In genomic region chr2:181459153-181459672, GRCm38 (mm10) we compare ENCODE assay signal across 8 mouse cellular contexts. TPM values are rescaled to one million over a fixed set of nuclear protein-coding genes. Genes with fewer than 3 reads are reported as not detected.
DNase-seq lines count a peak whose midpoint lies in the region; ATAC-seq and TF ChIP-seq lines count a peak whose summit lies in the region.

Gene Zbtb46 (minus strand): TSS chr2:181459426.

- H3K4me2 ChIP-seq in forebrain, embryonic 11.5 days (ENCODE audit: low read depth, low read length, severe bottlenecking), result peak within 1 kb of the TSS; percentile 93
- H3K4me2 ChIP-seq in lung, embryonic 14.5 days, result peak within 1 kb of the TSS; percentile 99

- H3K4me3 ChIP-seq in brown adipose tissue, adult 24 weeks (ENCODE audit: insufficient read depth, low read depth, low read length), result peak within 1 kb of the TSS; percentile 91
- H3K4me3 ChIP-seq in forebrain, embryonic 11.5 days (ENCODE audit: low read depth, low read length), result peak within 1 kb of the TSS; percentile 94
- peak within 1 kb of the TSS; percentile 93 for H3K4me3 ChIP-seq in lung, embryonic 14.5 days (ENCODE audit: low read depth, low read length)
- peak within 1 kb of the TSS; percentile 66 for H3K4me3 ChIP-seq in olfactory bulb, adult 2 months (ENCODE audit: insufficient read depth, low read depth, low read length)

- peak within 1 kb of the TSS; percentile 86 for H3K9ac ChIP-seq in forebrain, embryonic 11.5 days (ENCODE audit: low read length)
- H3K9ac ChIP-seq in lung, embryonic 14.5 days, result peak within 1 kb of the TSS; percentile 76

- no peaks in the 10 kb centered on the region for H3K36me3 ChIP-seq in forebrain, embryonic 11.5 days (ENCODE audit: control insufficient read depth, insufficient read depth, low read length)
- no peaks in the 10 kb centered on the region for H3K36me3 ChIP-seq in lung, embryonic 14.5 days (ENCODE audit: insufficient read depth)

- peak within 1 kb of the TSS; percentile 89 for H3K27ac ChIP-seq in brown adipose tissue, adult 24 weeks (replicated peaks; ENCODE audit: low read depth, low read length)
- H3K27ac ChIP-seq in forebrain, embryonic 11.5 days (ENCODE audit: low read depth, low read length), result peak within 1 kb of the TSS; percentile 46; the same call in 1 of the 2 replicates
- H3K27ac ChIP-seq in lung, embryonic 14.5 days (ENCODE audit: low read depth), result peak within 1 kb of the TSS; percentile 67
- H3K27ac ChIP-seq in olfactory bulb, adult 2 months (ENCODE audit: insufficient read depth, low read depth, low read length), result no peak within 1 kb of the TSS

- TF ChIP-seq CTCF in lung, embryonic 14.5 days (IDR thresholded peaks at IDR 0.05; ENCODE audit: low read depth), result no peak
- no peak for TF ChIP-seq CTCF in olfactory bulb, adult 2 months (IDR thresholded peaks at IDR 0.05; ENCODE audit: insufficient read depth, low read depth, low read length)

- peaks cover 12% of the 10 kb centered on the region for H3K4me1 ChIP-seq in brown adipose tissue, adult 24 weeks (ENCODE audit: control insufficient read depth, insufficient read depth, insufficient read length, low read length)
- H3K4me1 ChIP-seq in forebrain, embryonic 11.5 days (replicated peaks; ENCODE audit: control insufficient read depth, insufficient read depth, low read length), result peaks cover 4% of the 10 kb centered on the region; the same call in 1 of the 2 replicates
- peaks cover 4% of the 10 kb centered on the region; the same call in 1 of the 2 replicates for H3K4me1 ChIP-seq in lung, embryonic 14.5 days (ENCODE audit: insufficient read depth)
- H3K4me1 ChIP-seq in olfactory bulb, adult 2 months (ENCODE audit: control insufficient read depth, insufficient read depth, low read length), result peaks cover 13% of the 10 kb centered on the region

- intact Hi-C loops in heart, postnatal 10 days (cut with DNase I), result loop anchor here (2.0 to 5.0 kb wide), 3 partner anchors 38 to 62 kb away; partner anchors contain the start of genes Dnajc5 and Tpd52l2

- no peaks in the 10 kb centered on the region; the same call in 1 of the 2 replicates for H3K27me3 ChIP-seq in forebrain, embryonic 11.5 days (ENCODE audit: control insufficient read depth, insufficient read depth, low read length)
- H3K27me3 ChIP-seq in lung, embryonic 14.5 days (ENCODE audit: insufficient read depth, low read length), result peaks cover 10% of the 10 kb centered on the region; the same call in 1 of the 2 replicates

- WGBS in forebrain, embryonic 11.5 days, result under 1% methylated on average over 71 of the region's 83 CpGs
- 1% methylated on average over 67 of the region's 83 CpGs for WGBS in lung, embryonic 14.5 days
- 5% methylated on average over 83 of the region's 83 CpGs for WGBS in olfactory bulb, adult 2 months

- TF ChIP-seq POLR2A in olfactory bulb, adult 2 months (IDR thresholded peaks at IDR 0.05; ENCODE audit: insufficient read depth, low read depth, low read length), result no peak

- H3K9me3 ChIP-seq in forebrain, embryonic 11.5 days (ENCODE audit: control insufficient read depth, low read length), result no peaks in the 10 kb centered on the region
- no peaks in the 10 kb centered on the region for H3K9me3 ChIP-seq in lung, embryonic 14.5 days (ENCODE audit: low read depth, low read length)

- peak; percentile 25 for ATAC-seq in CD4-positive, CD25-positive, alpha-beta regulatory T cell, adult 4 months
- ATAC-seq in forebrain, embryonic 11.5 days (replicated peaks; ENCODE audit: low FRiP score), result peak; percentile 93
- ATAC-seq in lung, embryonic 14.5 days (ENCODE audit: insufficient read depth), result peak; percentile 91

- DNase-seq in forebrain, embryonic 11.5 days (ENCODE audit: low spot score), result peak; percentile 96
- DNase-seq in heart, postnatal 10 days, result peak; percentile 91 to 92
- peak; percentile 94 to 96 for DNase-seq in kidney, postnatal 4 days
- DNase-seq in lung, embryonic 14.5 days, result peak; percentile 91
- peak; percentile 88 for DNase-seq in testis, postnatal 14 days (ENCODE audit: low spot score)

RNA-seq across cellular contexts. Expression of gene Zbtb46, which starts in this region (rescaled TPM):
- 1 to 10 TPM; 3.4 to 4.3 TPM for polyA plus RNA-seq in CD4-positive, CD25-positive, alpha-beta regulatory T cell, adult 4 months (2017; shearing (Covaris generic))
- polyA plus RNA-seq in brown adipose tissue, adult 24 weeks (2012; ENCODE audit: insufficient read depth, insufficient read length, missing spikeins), result 5.5 and 6.6 TPM in 2 replicates
- 14.2 and 16.1 TPM in 2 replicates for polyA plus RNA-seq in forebrain, embryonic 11.5 days (2014; fragmentation: Nextera tagmentation; extraction: Ambion mirVana)
- total RNA-seq in heart, postnatal 10 days (2021), result 10 to 100 TPM; 14.8 to 15.9 TPM
- 14.6 and 15.6 TPM in 2 replicates for polyA plus RNA-seq in lung, embryonic 14.5 days (2014; fragmentation: Nextera tagmentation; extraction: Ambion mirVana)
- polyA plus RNA-seq in olfactory bulb, adult 2 months (2012; ENCODE audit: insufficient read depth, insufficient read length, low replicate concordance, missing spikeins), result not detected in 2 replicates

Comparison
In these comparisons a context has a peak if more than half of its experiments do, and no peak if none do; other contexts are left out.
1. ATAC-seq: peak in every context shown above with its lines; median percentile 93 in forebrain, embryonic 11.5 days; 91 in lung, embryonic 14.5 days; 25 in CD4-positive, CD25-positive, alpha-beta regulatory T cell, adult 4 months.